Mouse (Mus musculus) kidney, adult 18-20 months (tissue): ENCODE measurements at regions not wholly inside any gene's neighbourhood (a gene's known extent, or its start where the extent isn't known, plus 50 kb on each side); places are given as distances from the start of the nearest gene placed in this dataset.
A peak's percentile ranks its signal among the peaks of the same experiment; 100 is the strongest.

ENCODE experiments used
- DNase-seq: peaks from one replicate; pipeline ENCODE4 v3.0.0; 2021

DNA sequence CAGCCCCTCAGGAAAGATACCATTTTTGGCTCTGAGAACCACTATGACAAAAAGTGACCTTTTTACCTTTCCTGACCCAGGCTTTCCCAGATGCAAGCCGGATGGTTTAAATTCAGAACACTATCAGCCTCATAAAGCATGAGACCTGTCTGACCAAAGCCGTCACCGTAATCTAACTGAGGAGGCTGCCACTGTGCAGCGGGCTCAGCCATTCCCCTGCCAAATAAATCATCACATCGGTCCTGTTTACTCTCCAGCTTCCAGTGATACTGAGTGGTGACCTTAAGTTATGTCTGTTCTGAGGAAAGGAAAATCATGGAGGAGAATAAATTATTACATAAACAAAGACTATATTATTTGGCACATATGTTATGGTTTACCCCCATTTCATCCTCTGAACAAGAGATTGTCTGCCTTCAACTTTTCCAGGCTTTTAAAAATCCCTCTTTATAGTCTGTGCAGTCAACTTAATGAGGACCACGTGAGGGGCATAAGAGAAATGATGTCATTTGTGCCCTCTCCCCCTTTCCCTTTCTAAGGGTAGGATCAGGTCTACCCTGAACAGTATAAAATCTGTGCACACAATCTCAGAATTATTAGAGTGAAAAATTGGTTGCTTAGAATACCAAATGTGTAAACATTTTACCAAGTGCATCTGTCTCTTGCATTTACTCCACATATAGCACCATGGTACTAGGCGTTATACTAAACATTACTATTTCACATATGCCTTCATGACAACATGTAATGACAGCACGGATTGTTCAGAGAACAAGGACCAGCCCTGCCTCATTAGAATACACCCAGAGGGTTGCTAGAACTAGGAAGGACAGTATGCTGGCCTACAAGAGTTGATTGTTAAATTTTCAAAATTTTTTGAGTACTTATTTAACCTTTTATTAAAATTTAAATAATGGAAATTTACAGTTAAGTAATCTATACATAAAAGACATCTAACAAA, 401.9 kb upstream of the Xrcc4 start:
- no peak for DNase-seq

DNA sequence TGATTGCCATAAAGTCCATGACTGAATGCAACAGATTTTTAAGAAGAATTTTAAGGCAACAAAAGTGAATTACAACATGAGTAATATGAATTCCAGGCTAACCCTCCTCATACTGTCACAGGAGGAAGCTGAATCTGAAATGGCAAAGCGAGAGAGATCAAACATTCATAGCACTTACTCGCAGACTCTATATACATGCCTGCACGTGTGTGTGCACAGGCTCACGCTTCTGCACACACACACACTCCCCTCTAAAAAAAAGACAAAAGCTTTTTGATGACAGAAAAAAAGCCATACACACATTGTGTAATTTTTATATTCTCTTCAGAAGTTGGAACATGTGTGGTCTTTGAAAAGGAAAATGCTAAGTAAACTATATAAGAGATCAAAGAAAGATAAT, 391.1 kb upstream of the Xrcc4 start:
- no peak for DNase-seq

DNA sequence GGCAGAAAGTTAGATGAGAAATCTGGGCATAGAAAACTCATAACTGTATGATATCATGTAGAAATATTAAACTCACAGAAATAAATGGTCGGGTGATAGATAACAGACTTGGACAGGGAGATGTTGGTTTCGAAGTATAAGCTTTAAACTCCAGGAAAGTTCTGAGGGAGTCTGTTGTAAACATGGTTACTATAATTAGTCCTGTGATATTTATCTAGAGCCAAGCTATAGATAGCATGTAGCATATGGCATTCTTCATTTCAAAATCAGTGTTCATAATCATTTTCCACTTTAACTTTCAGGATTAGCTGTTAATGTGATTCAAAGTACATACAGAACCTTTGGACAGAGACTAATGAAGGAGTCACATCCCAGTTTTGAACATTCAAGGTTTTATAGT, 387.5 kb upstream of the Xrcc4 start:
- DNase-seq: no peak

DNA sequence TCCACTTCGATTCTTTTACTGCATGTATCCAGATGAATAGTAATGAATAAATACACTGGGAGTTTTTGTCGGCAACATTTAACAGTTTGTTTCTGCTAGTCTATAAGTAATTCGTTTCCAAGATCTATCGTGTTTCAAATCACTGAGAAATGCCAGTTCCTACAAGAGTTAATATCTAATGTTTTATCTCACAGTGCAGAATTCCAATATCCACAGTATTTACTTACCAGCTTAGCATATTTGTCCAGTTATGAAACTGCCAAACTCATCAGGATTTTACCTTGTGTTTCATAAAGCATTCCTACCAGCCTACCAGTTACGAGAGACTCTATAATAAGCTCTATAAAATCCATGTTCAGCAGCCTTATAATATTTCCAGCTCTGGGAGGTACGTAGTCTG, 385.1 kb upstream of the Xrcc4 start:
- no peak for DNase-seq

DNA sequence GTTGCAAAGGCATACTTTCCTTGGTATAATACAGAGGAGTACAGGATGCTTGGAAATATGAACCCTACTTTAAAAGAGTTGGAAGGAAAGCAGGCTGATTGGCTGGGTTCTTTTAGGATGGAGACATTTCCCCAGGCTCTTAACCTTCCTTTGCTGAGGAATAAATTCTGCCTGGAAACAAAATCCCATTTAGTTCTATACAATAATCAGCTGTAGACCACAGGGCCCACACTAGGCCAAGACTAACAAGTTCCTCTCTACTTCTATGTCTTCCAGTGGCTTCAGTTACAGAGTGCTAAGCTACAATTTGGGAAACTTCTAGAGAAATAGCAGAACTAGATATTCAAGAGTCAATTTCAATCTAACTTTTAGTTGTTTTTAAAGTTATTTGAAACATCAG, 384.6 kb upstream of the Xrcc4 start:
- DNase-seq: no peak

DNA sequence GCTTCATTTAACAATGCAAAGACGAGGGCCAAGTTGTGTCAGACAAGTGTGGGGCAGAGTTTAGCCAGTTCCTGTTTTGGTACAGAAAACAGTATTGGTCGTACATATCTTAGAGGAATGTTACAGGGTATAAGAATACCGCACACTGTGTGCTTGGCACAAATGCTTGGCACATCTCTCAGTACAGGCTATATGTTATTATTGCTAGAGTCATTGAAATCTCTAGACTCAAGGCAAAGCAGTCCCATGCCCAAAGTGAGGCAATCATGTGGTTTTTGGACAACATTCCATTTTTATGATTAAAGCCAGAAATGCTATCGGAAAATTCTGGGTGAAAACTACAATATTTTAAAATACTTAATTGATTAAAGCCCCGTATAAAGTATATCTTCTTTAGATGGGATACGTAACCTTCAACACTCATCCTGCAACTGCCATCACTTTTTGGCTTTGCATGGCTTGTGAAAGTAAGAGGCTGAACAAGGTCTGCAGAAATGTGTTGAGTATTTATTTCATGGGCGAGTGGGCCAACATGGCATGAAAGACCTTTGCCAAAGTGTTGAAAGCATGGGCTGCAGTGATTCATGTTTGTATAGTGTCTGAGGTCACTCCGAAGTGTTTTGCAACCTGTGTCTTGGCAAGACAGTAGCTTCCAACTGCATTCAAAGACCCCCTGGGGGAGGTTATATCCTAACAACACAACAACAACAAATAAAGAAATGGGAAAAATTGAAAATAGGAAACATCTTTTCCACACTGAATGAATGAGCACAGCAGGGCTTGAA, 383.8 kb upstream of the Xrcc4 start:
- DNase-seq: no peak

DNA sequence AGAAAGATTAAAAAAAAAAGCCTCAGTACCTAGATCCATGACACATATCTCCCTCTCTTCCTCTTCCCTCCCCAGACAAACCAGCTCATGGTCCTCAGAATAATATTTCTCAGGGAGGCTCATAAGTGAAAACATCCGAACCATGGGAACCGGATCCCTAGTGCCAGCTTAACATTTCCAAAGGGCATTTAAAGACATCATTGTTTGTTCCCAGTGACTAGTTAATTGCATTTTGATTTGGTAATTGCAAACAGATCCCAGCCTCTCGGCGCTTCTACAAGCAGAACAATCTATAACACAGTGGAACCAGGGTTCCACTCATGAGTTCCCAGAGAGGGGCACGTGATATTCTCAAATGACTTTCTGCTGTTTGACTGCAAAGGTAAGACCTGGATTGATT, 376.7 kb upstream of the Xrcc4 start:
- no peak for DNase-seq

DNA sequence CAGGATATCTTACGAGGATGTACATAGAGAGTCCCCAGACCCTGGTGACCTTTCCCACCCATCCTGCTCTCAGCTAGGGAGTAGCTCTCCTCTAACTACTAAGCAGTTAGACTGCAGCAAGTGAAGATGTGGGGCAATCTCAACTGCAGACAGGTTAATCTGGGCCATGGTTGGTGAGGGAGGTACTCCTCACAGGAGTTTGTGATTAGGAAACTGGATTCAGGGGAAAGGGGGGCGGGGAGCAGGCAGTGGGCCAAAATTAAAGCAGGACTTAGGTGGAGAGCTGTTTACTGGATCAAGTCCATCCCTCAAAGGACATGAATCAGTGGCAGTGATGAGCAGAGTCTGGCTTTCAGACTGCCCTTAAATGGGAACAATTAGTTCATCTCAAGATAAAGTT, 374.6 kb upstream of the Xrcc4 start:
- DNase-seq: peak; percentile 65

DNA sequence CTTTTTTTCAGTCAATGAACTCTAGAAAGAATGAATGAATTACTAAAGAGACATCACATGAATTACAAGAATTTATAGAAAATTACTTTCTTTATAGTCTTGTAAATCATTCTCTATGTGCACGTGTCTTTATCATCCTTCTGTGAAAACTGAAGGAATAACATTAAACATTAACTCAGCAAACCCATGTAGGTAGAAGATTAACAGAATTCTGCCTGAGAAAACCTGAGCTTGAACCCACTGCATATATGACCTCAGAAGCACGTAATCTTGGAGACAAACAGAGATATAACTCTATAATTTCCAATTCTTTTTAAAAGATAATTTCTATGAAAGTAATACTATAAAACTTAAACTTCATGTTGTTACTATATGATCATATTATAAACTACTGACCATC, 374.0 kb upstream of the Xrcc4 start:
- no peak for DNase-seq

DNA sequence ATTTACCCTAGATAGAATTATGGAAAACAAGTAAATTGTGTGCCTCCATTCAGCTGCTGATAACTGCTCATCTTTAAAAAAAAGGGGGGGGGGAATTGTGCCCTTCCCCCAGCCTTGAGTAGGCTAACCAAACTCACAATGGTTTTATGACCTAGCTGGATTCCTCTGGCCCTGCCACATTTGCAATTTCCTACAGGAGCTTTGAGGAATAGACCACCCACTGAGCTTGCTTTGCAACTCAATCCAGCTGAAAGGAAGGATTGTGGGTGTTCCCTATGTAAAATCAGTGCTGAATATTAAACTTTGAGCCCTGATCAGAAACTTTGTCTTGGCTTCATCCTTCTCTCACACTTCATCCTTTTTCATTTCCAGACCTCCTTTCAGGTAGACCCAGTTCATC, 365.2 kb upstream of the Xrcc4 start:
- DNase-seq: no peak

DNA sequence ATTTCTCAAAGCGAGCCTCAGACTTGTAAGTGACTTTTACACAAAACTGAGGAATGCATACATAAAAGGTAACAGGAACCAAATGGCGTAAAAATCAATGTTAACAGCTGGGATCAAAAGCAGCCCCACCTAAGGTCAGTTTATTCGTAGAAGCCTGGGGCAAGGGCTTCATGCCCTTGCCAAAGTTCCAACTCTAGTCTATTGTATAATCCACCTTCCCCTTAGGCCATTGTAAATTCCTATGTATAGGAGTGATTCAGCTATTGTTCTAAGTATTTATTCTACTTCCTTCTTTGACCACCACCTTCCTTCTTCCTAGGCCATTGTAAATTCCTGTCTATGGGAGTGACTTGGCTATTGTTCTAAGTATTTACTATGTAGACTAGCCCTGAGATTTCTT, 337.5 kb upstream of the Xrcc4 start:
- DNase-seq: no peak

DNA sequence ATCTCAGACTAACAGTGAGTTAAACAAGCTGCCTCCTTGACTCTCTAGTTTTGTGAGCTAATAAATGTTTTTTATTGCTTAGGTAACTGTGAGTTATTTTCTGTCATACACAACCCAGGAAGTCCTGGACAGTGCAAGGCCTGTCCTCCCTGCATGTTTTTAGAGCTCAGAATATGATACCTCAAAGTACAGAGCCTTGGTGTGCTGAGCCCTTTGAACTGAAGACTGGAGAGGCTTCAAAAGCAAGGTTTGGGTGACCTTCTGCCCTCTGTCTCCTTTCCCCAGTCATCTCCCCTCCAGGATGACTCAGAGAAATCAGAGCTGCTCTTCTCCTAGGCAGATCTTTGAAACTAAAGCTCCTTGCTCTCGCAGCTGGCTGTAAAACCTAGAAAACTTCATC, 336.0 kb upstream of the Xrcc4 start:
- DNase-seq: no peak

DNA sequence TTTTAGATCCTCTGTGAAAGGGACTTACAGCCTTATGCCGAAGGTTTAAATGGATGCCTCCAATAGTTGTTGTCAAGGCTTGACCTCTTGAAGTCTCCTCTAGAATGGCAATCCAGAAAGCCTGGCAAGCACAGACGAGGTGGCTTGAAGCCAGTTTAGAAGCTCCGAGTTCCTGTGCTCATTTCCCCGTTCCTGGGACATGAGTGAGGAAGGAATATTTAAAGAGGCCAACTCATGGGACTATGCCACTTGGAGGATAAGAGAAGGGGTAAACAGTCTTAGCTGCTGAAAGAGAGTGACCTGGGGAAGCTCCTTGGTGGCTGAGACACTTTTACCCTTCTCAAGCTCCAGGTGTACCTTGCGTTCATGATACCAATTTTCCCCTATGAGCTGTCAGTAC, 335.1 kb upstream of the Xrcc4 start:
- no peak for DNase-seq

DNA sequence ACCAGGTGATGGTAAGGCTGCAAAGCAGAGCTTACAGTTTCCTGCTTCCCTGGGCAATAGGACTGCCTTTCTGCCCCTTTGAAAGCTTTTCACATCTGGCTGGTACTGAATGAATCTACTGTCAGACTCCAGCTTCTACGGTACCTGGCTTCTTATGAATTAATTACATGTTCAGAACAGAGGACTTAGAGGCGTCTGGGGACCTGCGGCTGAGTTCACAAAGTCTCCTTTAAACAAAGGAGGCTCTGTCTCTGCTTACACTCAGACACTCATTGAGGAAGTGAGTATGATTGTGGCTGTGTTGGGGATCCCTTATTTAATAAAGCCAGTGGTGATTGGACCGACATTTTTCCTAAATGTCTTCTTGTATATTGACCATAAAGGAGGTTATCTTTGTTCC, 331.6 kb upstream of the Xrcc4 start:
- no peak for DNase-seq

DNA sequence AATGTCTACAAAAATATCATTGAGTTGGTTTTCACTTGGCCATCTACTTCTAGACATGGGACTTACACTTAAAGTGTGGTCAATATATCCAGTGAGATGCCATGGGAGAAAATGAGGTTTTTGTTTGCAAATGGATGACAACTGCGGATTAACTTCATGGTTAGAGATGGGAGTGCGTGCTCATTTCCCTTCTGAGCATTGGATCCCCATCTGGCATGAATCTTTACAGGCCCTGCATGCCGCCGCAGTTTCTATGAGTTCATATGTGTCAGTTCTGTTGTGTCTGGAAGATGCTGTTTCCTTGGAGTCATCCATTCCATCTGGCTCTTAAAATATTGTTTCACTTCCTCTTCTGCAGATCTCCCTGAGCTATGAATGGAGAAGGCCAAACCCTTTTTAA, 315.0 kb upstream of the Xrcc4 start:
- DNase-seq: no peak

DNA sequence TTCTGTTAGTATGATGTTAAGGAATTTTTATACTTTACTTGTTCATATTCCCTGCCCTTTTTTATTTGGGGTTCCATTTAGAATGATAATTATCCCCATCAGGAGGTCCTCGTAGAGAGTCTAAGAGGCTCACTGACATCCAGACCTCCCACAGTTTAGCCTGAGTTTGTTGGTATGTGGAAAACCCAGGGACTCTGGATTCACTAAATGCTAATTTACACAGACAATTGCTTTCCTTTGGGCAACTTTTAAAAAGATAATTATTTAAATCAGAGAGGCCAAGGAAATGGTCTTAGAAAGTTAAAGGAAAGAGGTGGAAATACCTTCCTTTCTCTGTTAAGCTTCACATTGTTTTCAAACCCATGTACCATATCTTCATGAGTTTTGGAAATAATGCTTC, 312.7 kb upstream of the Xrcc4 start:
- no peak for DNase-seq

DNA sequence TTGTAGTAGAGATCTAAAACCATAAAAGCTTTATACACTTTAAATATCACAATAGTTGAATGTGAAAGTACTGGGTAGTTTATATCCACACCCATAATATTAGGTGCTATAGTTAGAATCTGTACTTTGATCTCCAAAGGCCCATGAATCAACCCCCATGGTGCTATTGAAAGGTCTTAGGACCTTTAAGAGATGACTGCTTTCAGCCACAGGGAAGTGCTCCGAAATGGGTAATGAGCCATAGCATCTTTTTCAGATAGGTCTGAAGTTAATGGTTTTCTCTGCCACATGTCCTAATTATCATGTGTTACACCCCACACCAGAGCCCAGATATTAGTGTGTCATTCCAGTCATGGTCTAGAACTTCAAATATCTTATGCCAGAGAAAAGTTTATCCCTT, 312.1 kb upstream of the Xrcc4 start:
- DNase-seq: no peak

DNA sequence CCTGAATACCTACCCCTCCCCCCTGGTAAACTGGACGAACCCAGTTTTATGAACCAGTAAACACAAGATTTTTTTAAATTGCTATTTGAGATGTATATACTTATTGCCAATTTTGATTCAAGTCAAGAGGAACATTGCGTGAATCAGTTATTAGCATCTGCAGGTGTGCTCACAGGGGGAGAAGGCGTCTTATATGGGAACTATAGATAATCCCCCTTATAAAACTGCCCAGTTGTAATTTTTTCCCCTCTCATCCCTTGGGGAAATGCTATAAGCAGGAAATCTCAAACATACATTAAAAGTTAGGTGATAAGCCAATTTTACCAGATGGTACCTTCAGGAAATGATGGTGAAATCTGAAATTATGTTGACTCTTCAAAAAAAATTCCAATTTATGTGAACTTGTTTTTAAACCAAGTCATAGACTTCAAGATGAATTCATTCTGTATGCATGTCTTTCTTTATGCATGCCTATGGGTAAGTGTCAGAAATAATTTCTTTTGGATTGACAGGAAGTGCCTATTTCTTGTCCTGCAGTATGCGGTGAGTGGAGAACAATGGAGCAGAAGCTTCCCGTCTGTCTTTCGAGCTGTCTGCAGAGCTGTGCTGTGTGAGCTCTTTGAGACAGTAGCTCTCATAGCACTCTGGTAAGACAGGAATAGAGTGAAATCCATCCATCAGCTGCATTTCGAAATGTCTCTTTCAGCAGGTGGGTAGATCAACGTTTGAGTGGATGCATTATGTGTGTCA, 306.0 kb upstream of the Xrcc4 start:
- no peak for DNase-seq

DNA sequence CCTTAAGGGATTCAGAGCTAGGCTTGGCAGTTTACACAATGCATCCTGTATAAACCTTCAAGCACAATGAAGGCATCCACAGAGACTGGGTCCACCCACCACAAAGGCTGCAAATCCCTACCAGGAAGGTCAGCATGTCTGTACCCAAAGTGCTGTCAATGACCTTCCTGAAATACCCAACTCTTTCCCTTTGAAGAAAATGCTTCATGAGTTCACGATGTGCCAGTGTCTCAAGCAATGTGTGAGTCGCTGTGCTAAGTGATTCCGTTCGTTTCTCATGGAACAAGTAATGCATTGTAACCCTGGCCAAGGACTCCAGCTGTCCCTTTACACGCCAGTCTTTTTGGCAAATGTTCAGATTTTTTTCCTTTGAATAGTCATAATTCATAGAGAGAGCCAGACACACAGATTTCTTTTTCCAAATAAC, 305.4 kb upstream of the Xrcc4 start:
- no peak for DNase-seq

DNA sequence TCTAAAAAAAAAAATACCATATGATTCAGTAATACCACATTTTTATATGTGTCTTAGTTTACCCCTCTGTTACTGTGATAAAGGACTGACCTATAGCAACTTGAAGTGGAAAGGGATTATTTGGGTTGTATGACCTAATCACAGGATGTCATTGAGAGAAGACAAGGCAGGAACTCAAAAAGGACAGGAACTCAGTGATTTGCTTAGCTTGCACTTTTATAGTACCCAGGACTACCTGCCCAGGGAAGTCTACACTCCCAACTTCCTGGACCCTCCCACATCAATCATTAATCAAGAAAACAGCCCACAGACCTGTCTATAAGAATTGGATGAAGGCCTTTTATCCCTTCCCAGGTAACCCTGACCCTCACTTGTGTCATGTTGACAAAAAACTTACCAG, 303.0 kb upstream of the Xrcc4 start:
- no peak for DNase-seq

DNA sequence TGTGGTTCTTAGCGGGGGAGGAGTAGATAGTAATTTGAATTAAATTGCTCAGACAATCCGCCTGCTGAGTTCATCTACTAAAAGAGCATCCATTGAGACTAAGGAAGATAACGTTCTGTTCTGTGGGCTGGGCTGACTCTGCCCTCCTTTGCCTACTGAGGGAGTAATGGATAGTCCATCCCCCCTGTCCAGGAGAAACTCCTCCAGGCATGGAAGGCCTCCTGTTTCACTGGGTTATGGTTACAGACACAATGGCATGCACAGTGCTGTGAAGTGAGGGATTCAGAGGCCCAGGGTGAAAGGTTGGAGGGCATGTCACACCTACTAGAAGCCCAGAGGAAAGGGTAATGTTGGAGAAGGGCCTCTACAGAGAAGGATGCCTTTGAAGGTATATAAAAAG, 287.2 kb upstream of the Xrcc4 start:
- no peak for DNase-seq

DNA sequence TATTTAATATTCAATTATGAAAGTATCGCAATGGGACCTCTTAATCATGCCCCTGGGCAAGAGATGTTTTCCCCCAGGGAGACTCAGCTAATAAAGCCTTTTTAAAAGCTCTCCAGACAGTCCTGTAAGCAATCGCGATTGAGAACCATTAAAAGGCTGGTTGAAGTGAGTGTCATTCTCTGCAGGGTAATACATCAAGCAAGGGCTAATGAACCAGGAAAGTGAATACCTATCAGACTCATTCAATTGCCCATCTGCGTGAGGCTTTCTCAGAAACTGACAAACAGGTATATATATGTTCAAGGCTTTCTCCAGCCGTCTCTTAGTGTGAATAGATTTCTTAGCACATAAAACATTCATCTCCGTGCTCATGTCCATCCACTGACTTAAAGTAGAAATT, 286.8 kb upstream of the Xrcc4 start:
- DNase-seq: no peak

DNA sequence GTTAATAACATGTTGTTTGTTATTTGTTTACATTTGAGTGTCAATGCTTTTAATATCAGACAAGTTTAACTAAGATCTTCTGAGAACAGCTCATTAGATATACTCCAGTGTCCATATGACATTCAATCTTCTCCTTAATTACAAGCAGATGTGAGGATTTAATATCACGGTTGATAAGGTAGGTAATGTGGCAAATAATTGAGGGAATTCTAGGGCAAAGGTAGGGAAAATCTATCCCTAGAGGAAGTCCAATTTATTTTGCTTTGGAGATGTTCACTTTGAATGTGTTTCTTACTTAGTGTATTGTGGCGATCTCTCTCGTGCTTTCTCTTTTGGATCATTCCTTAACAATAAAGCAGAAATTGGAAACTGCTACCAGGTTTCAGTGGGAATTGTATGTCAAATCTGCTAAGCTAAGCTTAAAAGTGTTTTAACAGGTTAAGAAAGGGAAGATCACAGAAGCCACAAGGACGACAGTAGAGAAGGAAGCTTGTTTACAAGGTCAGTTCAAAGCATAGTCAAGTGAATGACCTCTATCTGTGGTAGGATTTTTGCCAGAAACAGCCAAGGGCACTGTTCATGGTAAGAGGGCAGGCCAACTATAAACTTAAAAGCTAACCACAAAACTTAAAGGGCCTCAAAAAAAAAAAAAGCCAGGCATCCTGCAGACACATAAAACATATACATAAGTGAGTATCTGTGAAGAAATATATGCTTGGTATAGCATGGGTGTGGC, 282.2 kb upstream of the Xrcc4 start:
- no peak for DNase-seq
